Mouse (Mus musculus): ENCODE data around the gene Dlg4. TPM values are rescaled to one million over a fixed set of nuclear protein-coding genes. Genes with fewer than 3 reads are reported as not detected.

Gene Dlg4
- polyA plus RNA-seq, 1 experiment from 2014 or later = 15.0 TPM

DNA sequence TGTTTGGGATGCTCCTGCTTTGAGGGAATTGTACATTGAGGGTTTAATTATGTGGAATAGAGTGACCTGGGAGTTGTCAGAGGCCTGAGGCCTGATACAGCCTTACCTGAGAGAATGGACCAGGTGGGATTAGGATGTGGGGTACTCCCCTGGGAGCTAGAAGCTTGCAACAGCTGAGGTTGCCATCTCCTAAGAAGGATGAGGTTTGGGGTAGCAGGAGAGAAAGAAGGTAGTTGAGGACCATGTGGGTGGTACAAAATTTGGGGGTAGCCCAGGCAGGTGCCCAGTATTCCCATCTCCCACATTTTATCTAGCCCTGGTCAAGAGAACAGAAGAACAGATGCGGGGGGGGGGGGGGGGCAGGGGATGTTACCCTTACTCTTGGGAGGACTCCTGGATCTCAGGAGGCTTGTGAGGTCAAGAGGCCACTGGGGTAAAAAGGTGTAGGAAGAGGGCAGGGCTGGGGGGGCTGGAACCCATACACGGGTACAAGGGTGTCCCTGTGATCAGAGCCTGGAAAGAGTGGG is 2.8 kb downstream of the Dlg4 start:
- peaks cover 31% of the 10 kb centered on the region for H3K4me1 ChIP-seq (ENCODE audit: control insufficient read depth, insufficient read depth, low read length)
- peak overlapping the region; percentile 90 for H3K4me2 ChIP-seq (ENCODE audit: low read depth)
- H3K4me3 ChIP-seq (ENCODE audit: low read depth, low read length) = peak overlapping the region; percentile 67
- DNase-seq (ENCODE audit: low spot score) (no peak), ATAC-seq (ENCODE audit: insufficient read depth, low FRiP score, low TSS enrichment) (no peak)
- no peaks in the 10 kb centered on the region for H3K36me3 ChIP-seq (ENCODE audit: control insufficient read depth, insufficient read depth, low read length)
- no peak overlapping the region for H3K9ac ChIP-seq (ENCODE audit: low read length)
- H3K27ac ChIP-seq (ENCODE audit: low read depth, low read length) = no peak overlapping the region
- no peaks in the 10 kb centered on the region for H3K9me3 ChIP-seq (ENCODE audit: control insufficient read depth, low read length)
- WGBS = 53% methylated on average over 2 of the region's 2 CpGs
- H3K27me3 ChIP-seq (ENCODE audit: control insufficient read depth, insufficient read depth, low read length) = no peaks in the 10 kb centered on the region

DNA sequence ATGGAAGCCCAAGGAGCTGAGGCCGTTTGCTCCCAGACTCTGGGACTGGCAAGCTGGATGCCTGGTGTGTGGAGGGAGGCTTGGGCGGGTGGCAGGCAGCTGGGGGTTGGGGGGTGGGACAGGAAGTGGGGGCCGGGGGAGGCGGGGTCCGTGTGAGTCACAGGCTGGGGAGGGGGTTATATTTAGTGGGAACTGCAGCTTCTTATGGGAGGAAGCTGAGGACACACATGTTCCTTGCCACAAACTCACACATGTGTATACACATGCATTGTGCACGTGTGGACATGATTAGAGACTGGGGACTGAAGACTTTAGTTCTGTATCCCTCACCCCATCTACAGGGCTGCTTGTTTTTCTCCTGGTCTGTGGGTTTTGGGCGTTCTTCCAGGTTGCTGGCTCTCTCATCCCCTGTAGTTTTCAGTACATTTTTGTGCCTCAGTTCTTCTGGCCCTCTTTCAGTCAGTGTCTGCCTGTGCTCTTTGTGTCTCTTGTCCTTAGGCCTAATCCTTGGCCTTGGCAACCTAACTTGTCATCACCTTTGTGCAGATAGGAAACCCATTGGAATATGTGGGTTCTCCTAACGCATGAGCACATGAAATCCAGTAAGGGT is 3.4 kb downstream of the Dlg4 start:
- peaks cover 28% of the 10 kb centered on the region for H3K4me1 ChIP-seq (ENCODE audit: control insufficient read depth, insufficient read depth, low read length)
- H3K36me3 ChIP-seq (ENCODE audit: control insufficient read depth, insufficient read depth, low read length) = no peaks in the 10 kb centered on the region
- no peak overlapping the region; the same call in none of the 2 replicates for H3K27ac ChIP-seq (ENCODE audit: low read depth, low read length)
- 15% methylated on average over 8 of the region's 8 CpGs for WGBS
- no peak overlapping the region for H3K9ac ChIP-seq (ENCODE audit: low read length)
- no peak for ATAC-seq (ENCODE audit: insufficient read depth, low FRiP score, low TSS enrichment)
- no peaks in the 10 kb centered on the region for H3K27me3 ChIP-seq (ENCODE audit: control insufficient read depth, insufficient read depth, low read length)
- H3K4me2 ChIP-seq (ENCODE audit: low read depth) = peak overlapping the region; percentile 90
- H3K4me3 ChIP-seq (ENCODE audit: low read depth, low read length) = peak overlapping the region; percentile 67; the same call in 1 of the 2 replicates
- DNase-seq (ENCODE audit: low spot score) = no peak
- H3K9me3 ChIP-seq (ENCODE audit: control insufficient read depth, low read length) = no peaks in the 10 kb centered on the region

DNA sequence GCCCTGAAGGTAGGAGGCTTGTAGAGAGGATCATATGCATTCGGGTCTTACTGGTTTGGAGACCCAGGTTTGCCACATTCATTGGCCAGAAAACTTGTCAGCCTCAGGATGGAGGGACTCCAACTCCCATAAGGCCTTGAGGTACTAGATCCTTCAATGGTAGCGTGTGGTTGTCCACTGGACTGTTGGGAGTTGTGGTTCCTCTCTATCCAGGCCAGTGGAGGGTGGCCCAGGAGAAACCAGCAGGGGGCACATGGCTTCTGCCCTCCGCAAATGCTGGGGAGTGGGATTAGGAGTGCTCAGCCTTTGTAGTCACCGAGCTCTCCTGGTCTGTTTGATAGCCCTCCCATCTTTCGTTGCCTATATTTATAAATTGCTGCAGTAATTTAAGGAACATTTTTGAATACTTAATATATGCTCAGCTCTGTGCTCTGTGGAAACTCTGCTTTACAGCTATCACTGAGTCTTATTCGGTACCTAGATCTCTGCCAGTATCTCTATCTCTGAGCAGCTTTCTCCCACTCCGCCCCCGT is 4.1 kb downstream of the Dlg4 start:
- H3K4me1 ChIP-seq (ENCODE audit: control insufficient read depth, insufficient read depth, low read length) = peaks cover 29% of the 10 kb centered on the region

DNA sequence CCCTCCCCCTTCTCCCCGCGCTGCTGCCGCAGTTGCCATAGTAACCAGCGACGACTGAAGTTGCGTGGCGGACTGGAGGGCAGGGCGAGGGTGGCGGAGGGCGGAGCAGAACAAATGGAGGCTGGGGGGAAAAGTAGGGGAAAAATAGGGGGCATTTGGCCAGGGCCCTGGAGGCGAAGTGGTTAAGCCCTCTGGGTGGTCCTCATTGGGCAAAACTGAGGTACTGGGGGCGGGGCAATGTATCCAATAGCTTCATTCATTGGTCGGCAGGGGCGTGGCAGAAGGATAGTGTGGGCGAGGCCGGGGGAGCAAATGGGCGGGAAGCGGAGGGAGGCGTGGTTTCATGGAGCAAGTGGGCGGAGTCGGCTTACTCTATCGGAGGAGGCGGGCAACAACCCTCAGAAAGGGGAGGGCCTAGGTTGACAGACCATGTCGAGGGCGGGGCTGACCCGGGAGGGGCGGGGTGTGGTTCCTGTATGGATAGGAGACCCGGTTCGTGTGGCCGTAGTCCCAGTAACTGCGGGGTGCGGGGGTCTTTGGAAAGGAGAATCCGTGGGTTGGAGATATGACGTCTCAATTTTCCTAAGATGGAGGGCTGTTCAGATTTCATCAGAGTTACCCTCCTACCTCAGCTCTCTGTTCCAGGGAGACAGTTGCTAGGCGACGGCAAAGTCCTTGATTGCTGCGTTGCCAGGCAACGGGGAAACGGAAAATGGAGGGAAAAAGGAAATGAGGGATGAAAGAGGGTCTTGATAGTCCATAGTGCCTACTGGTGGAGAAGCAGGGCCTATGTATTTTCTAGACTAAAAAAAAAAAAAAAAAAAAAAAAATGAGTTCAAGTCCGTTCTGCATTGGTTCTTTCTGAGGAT is 4.8 kb downstream of the Dlg4 start:
- Histone ChIP-seq H3K4me3 (ENCODE audit: low read depth, low read length) (peak overlapping the region; percentile 27), H3K9me3 (ENCODE audit: control insufficient read depth, low read length) (no peaks in the 10 kb centered on the region), H3K4me1 (ENCODE audit: control insufficient read depth, insufficient read depth, low read length) (peaks cover 36% of the 10 kb centered on the region), H3K27ac (ENCODE audit: low read depth, low read length) (peak overlapping the region; percentile 69), H3K36me3 (ENCODE audit: control insufficient read depth, insufficient read depth, low read length) (no peaks in the 10 kb centered on the region), H3K9ac (ENCODE audit: low read length) (peak overlapping the region; percentile 26), H3K4me2 (ENCODE audit: low read depth) (peak overlapping the region; percentile 90), H3K27me3 (ENCODE audit: control insufficient read depth, insufficient read depth, low read length) (no peaks in the 10 kb centered on the region)
- ATAC-seq (ENCODE audit: insufficient read depth, low FRiP score, low TSS enrichment) (peak; percentile 74), DNase-seq (ENCODE audit: low spot score) (peak; percentile 99)
- WGBS = 2% methylated on average over 40 of the region's 40 CpGs

More for the DNA sequence above, 4.1 kb downstream of the Dlg4 start:
- ATAC-seq (ENCODE audit: insufficient read depth, low FRiP score, low TSS enrichment) (peak; percentile 72), DNase-seq (ENCODE audit: low spot score) (peak; percentile 85)
- H3K27ac ChIP-seq (ENCODE audit: low read depth, low read length) = peak overlapping the region; percentile 69
- under 1% methylated on average over 8 of the region's 8 CpGs for WGBS
- peak overlapping the region; percentile 90 for H3K4me2 ChIP-seq (ENCODE audit: low read depth)
- no peaks in the 10 kb centered on the region for H3K36me3 ChIP-seq (ENCODE audit: control insufficient read depth, insufficient read depth, low read length)
- no peaks in the 10 kb centered on the region for H3K27me3 ChIP-seq (ENCODE audit: control insufficient read depth, insufficient read depth, low read length)
- peak overlapping the region; percentile 26 for H3K9ac ChIP-seq (ENCODE audit: low read length)
- peak overlapping the region; percentile 27 for H3K4me3 ChIP-seq (ENCODE audit: low read depth, low read length)
- no peaks in the 10 kb centered on the region for H3K9me3 ChIP-seq (ENCODE audit: control insufficient read depth, low read length)

DNA sequence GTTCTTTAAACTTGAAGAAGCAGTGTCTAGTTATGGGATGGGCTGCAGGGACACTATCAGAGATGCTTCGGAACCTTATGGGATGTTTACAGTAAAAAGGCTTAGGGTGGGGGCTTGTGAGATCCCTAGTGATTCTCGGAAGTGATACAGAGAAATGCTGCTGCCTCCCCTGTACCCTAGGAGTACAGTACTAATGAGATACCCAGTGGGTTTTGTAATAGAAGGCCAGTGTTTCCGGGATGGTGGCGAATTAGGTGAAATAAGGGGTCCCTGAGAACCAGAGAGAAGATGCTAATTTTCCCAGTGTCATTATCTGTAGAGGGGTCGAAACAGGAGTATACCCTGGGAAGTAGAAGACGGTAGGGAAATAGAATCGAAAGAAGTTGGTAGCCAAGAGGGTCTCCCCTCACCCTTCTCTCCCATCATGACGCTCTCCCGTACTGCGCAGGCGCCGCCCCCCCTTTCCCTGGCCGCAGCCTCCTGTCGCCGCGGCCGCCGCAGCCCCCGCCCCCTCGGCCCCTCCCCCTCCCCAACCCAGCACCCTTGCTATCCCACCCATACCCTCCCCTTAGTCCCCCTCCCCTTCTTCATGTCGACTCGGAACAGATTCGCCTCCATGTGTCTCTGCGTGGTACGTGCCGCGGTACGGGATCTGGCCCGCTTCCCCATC is 6.9 kb downstream of the Dlg4 start:
- no peaks in the 10 kb centered on the region for H3K36me3 ChIP-seq (ENCODE audit: control insufficient read depth, insufficient read depth, low read length)
- DNase-seq (ENCODE audit: low spot score) = peak; percentile 73
- no peak overlapping the region; the same call in 1 of the 2 replicates for H3K27ac ChIP-seq (ENCODE audit: low read depth, low read length)
- H3K4me3 ChIP-seq (ENCODE audit: low read depth, low read length) = peak overlapping the region; percentile 35
- 6% methylated on average over 21 of the region's 29 CpGs for WGBS
- ATAC-seq (ENCODE audit: insufficient read depth, low FRiP score, low TSS enrichment) = no peak
- peaks cover 45% of the 10 kb centered on the region for H3K4me1 ChIP-seq (ENCODE audit: control insufficient read depth, insufficient read depth, low read length)
- peak overlapping the region; percentile 44 for H3K9ac ChIP-seq (ENCODE audit: low read length)
- no peaks in the 10 kb centered on the region for H3K9me3 ChIP-seq (ENCODE audit: control insufficient read depth, low read length)
- H3K27me3 ChIP-seq (ENCODE audit: control insufficient read depth, insufficient read depth, low read length) = no peaks in the 10 kb centered on the region
- peak overlapping the region; percentile 60 for H3K4me2 ChIP-seq (ENCODE audit: low read depth)

DNA sequence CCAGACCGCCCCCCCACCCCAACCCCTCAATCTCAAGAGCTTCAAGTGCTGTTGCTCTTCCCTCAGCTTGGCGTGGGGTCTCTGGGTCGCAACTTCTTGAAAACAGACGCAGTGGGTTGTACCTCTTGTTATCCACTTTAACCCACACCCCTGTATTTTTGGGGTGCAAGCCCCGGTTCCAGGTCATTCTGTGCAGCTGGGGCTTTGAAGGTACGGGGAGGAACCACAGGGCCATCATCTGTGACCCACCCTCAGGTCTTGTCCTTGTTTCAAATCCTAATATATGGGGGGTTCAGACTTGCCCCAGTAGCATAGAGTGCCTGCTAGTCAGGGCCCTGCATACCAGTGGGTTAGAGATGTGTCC is 7.4 kb downstream of the Dlg4 start:
- WGBS = 20% methylated on average over 6 of the region's 6 CpGs
- Histone ChIP-seq H3K4me2 (ENCODE audit: low read depth) (peak overlapping the region; percentile 60), H3K27me3 (ENCODE audit: control insufficient read depth, insufficient read depth, low read length) (no peaks in the 10 kb centered on the region), H3K9me3 (ENCODE audit: control insufficient read depth, low read length) (no peaks in the 10 kb centered on the region), H3K27ac (ENCODE audit: low read depth, low read length) (peak overlapping the region; percentile 6; the same call in 1 of the 2 replicates), H3K9ac (ENCODE audit: low read length) (peak overlapping the region; percentile 44), H3K4me1 (ENCODE audit: control insufficient read depth, insufficient read depth, low read length) (peaks cover 46% of the 10 kb centered on the region), H3K36me3 (ENCODE audit: control insufficient read depth, insufficient read depth, low read length) (no peaks in the 10 kb centered on the region), H3K4me3 (ENCODE audit: low read depth, low read length) (peak overlapping the region; percentile 35)
- DNase-seq (ENCODE audit: low spot score) (no peak), ATAC-seq (ENCODE audit: insufficient read depth, low FRiP score, low TSS enrichment) (no peak)

DNA sequence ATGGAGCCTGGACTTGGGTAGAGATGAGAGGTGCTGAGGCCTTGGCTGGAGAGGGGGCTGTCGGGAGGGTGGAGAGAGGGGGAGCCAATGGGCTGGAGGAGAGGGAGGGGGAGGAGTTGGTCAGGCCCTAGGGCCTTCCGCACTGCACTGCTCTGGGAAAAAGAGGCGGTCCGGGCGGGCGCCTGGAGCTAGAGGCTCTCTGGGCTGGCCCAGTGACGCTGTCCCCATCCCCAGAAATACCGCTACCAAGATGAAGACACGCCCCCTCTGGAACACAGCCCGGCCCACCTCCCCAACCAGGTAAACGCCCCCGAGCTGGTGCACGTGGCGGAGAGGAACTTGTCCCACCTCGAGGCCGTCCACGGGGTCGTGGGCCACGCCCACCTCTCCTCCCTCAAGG is 9.9 kb downstream of the Dlg4 start:
- peak overlapping the region; percentile 41 for H3K4me2 ChIP-seq (ENCODE audit: low read depth)
- DNase-seq (ENCODE audit: low spot score) (peak; percentile 47), ATAC-seq (ENCODE audit: insufficient read depth, low FRiP score, low TSS enrichment) (no peak)
- H3K36me3 ChIP-seq (ENCODE audit: control insufficient read depth, insufficient read depth, low read length) = peaks cover 8% of the 10 kb centered on the region
- peak overlapping the region; percentile 25 for H3K4me3 ChIP-seq (ENCODE audit: low read depth, low read length)
- H3K27ac ChIP-seq (ENCODE audit: low read depth, low read length) = 0 out of 2 replicates have a peak overlapping the region, but pooled peaks have one; percentile 23
- H3K9me3 ChIP-seq (ENCODE audit: control insufficient read depth, low read length) = no peaks in the 10 kb centered on the region
- peaks cover 54% of the 10 kb centered on the region for H3K4me1 ChIP-seq (ENCODE audit: control insufficient read depth, insufficient read depth, low read length)
- 0% methylated on average over 19 of the region's 19 CpGs for WGBS
- peak overlapping the region; percentile 39 for H3K9ac ChIP-seq (ENCODE audit: low read length)
- H3K27me3 ChIP-seq (ENCODE audit: control insufficient read depth, insufficient read depth, low read length) = no peaks in the 10 kb centered on the region

DNA sequence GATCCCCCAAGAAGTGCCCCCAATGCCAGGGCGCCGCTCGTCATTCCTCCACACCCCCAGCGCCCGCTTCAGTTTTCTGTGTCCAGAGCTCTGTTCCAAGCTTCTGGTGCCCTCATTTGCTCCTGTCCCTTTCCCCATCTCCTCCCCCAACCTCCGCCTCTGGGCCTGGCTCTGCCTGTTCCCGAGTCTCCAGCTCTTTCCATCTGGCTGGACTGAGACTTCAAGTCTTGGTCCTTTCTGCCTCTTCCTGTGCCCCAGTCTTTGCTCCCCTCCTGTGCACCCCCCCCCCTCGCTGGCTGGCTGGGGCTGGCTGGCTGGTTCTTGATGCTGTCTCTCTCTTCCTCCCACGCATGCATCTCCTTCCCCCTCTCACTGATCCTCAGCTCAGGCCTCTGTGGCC is 10.7 kb downstream of the Dlg4 start:
- Histone ChIP-seq H3K4me2 (ENCODE audit: low read depth) (peak overlapping the region; percentile 62), H3K9me3 (ENCODE audit: control insufficient read depth, low read length) (no peaks in the 10 kb centered on the region), H3K27ac (ENCODE audit: low read depth, low read length) (peak overlapping the region; percentile 15; the same call in 1 of the 2 replicates), H3K36me3 (ENCODE audit: control insufficient read depth, insufficient read depth, low read length) (peaks cover 8% of the 10 kb centered on the region), H3K4me3 (ENCODE audit: low read depth, low read length) (peak overlapping the region; percentile 25), H3K27me3 (ENCODE audit: control insufficient read depth, insufficient read depth, low read length) (no peaks in the 10 kb centered on the region), H3K4me1 (ENCODE audit: control insufficient read depth, insufficient read depth, low read length) (peaks cover 50% of the 10 kb centered on the region), H3K9ac (ENCODE audit: low read length) (no peak overlapping the region; the same call in 1 of the 2 replicates)
- WGBS = 35% methylated on average over 9 of the region's 9 CpGs
- no peak for DNase-seq (ENCODE audit: low spot score)
- ATAC-seq (ENCODE audit: insufficient read depth, low FRiP score, low TSS enrichment) = no peak

Data from neural tube, embryonic 11.5 days (tissue).